In the genomic region with DNA sequence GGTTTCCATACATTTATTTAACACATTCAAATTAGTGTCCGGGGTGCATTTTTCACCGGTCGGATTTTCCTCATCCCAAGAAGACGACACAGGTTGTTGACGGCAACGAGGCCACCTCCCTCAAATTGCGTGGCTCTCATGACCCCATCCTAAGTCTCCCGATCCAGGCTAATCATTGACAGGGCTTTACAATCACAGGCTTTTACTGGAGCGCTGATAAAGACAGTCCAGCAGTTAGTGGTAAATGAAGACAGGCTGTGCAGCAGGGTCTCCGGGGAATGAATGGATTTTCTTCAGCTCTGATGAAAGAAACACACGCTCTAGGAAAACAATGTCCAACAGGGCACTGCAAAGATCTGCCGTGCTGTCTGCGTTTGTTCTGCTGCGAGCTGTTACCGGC, we compare ENCODE assay signal across 9 mouse cellular contexts. TPM values are rescaled to one million over a fixed set of nuclear protein-coding genes. Genes with fewer than 3 reads are reported as not detected.
A peak's percentile ranks its signal among the peaks of the same experiment; 100 is the strongest.
DNase-seq lines count a peak whose midpoint lies in the region; ATAC-seq and TF ChIP-seq lines count a peak whose summit lies in the region.
"Had no signal": no experiment of that assay in that cellular context is flagged by ENCODE, and none has a peak within 500 bp of the region (broad histone marks: within the 10 kb centered on the region; RNA-seq: fewer than 3 reads in every experiment).

A gene (plus strand): TSS at position 147 of the 400 bp plus-strand sequence.

- 54% methylated on average over 15 of the region's 15 CpGs for WGBS in kidney, postnatal 0 days
- 25% methylated on average over 15 of the region's 15 CpGs for WGBS in embryonic facial prominence, embryonic 14.5 days
- WGBS in intestine, embryonic 15.5 days, result 50% methylated on average over 15 of the region's 15 CpGs
- WGBS in neural tube, embryonic 13.5 days, result 18% methylated on average over 15 of the region's 15 CpGs

- TF ChIP-seq CTCF in kidney, postnatal 0 days (IDR thresholded peaks at IDR 0.05; ENCODE audit: low read depth), result no peak

- no peaks in the 10 kb centered on the region for H3K36me3 ChIP-seq in kidney, postnatal 0 days (ENCODE audit: insufficient read depth, low read length)
- no peaks in the 10 kb centered on the region for H3K36me3 ChIP-seq in embryonic facial prominence, embryonic 14.5 days (ENCODE audit: control insufficient read depth, insufficient read depth, low read length)
- H3K36me3 ChIP-seq in intestine, embryonic 15.5 days, result no peaks in the 10 kb centered on the region
- no peaks in the 10 kb centered on the region for H3K36me3 ChIP-seq in neural tube, embryonic 13.5 days

- H3K27me3 ChIP-seq in kidney, postnatal 0 days (ENCODE audit: insufficient read depth, low read length), result no peaks in the 10 kb centered on the region
- H3K27me3 ChIP-seq in embryonic facial prominence, embryonic 14.5 days (replicated peaks; ENCODE audit: control insufficient read depth, insufficient read depth, low read length), result no peaks in the 10 kb centered on the region
- no peaks in the 10 kb centered on the region for H3K27me3 ChIP-seq in intestine, embryonic 15.5 days (replicated peaks)
- H3K27me3 ChIP-seq in neural tube, embryonic 13.5 days, result peaks cover 5% of the 10 kb centered on the region

- peak within 1 kb of the TSS; percentile 13; the same call in 1 of the 2 replicates for H3K4me2 ChIP-seq in kidney, postnatal 0 days (ENCODE audit: low read length)
- peak within 1 kb of the TSS; percentile 50 for H3K4me2 ChIP-seq in embryonic facial prominence, embryonic 14.5 days (ENCODE audit: low read depth, low read length)
- peak within 1 kb of the TSS; percentile 56 for H3K4me2 ChIP-seq in intestine, embryonic 15.5 days (replicated peaks)
- peak within 1 kb of the TSS; percentile 46 for H3K4me2 ChIP-seq in neural tube, embryonic 13.5 days

- no peak within 1 kb of the TSS for H3K4me3 ChIP-seq in kidney, postnatal 0 days (replicated peaks; ENCODE audit: low read depth, low read length)
- H3K4me3 ChIP-seq in embryonic facial prominence, embryonic 14.5 days (ENCODE audit: low read depth, low read length), result peak within 1 kb of the TSS; percentile 25
- peak within 1 kb of the TSS; percentile 32 for H3K4me3 ChIP-seq in intestine, embryonic 15.5 days (replicated peaks)
- H3K4me3 ChIP-seq in neural tube, embryonic 13.5 days, result peak within 1 kb of the TSS; percentile 15

- DNase-seq in kidney, postnatal 0 days (ENCODE audit: low spot score), result no peak
- no peak for DNase-seq in kidney, postnatal 10 days
- peak; percentile 12 for DNase-seq in embryonic facial prominence, embryonic 14.5 days (ENCODE audit: low spot score)
- DNase-seq in urinary bladder, postnatal 14 days (ENCODE audit: low spot score), result no peak
- no peak for DNase-seq in frontal cortex, postnatal 25 days (ENCODE audit: low spot score in 2 of 2)
- DNase-seq: gastrocnemius, postnatal 10 days; right cerebral cortex, adult 18-20 months had no signal

- no peaks in the 10 kb centered on the region; the same call in 1 of the 2 replicates for H3K4me1 ChIP-seq in kidney, postnatal 0 days (replicated peaks; ENCODE audit: insufficient read depth, low read length)
- H3K4me1 ChIP-seq in embryonic facial prominence, embryonic 14.5 days (ENCODE audit: control insufficient read depth, insufficient read depth, low read length), result no peaks in the 10 kb centered on the region
- H3K4me1 ChIP-seq in intestine, embryonic 15.5 days (replicated peaks), result no peaks in the 10 kb centered on the region
- H3K4me1 ChIP-seq in neural tube, embryonic 13.5 days (replicated peaks), result peaks cover 9% of the 10 kb centered on the region

- no peak within 1 kb of the TSS for H3K9ac ChIP-seq in kidney, postnatal 0 days (ENCODE audit: low read depth, low read length)
- H3K9ac ChIP-seq in embryonic facial prominence, embryonic 14.5 days (ENCODE audit: low read depth, low read length), result peak within 1 kb of the TSS; percentile 47
- H3K9ac ChIP-seq in intestine, embryonic 15.5 days, result peak within 1 kb of the TSS; percentile 15; the same call in 1 of the 2 replicates
- peak within 1 kb of the TSS; percentile 23 for H3K9ac ChIP-seq in neural tube, embryonic 13.5 days

- no peaks in the 10 kb centered on the region for H3K9me3 ChIP-seq in kidney, postnatal 0 days (replicated peaks; ENCODE audit: low read length)
- no peaks in the 10 kb centered on the region for H3K9me3 ChIP-seq in embryonic facial prominence, embryonic 14.5 days (ENCODE audit: control insufficient read depth, low read length)
- H3K9me3 ChIP-seq in intestine, embryonic 15.5 days, result no peaks in the 10 kb centered on the region
- no peaks in the 10 kb centered on the region for H3K9me3 ChIP-seq in neural tube, embryonic 13.5 days

- ATAC-seq in kidney, postnatal 0 days (replicated peaks; ENCODE audit: low FRiP score, low read depth), result no peak
- ATAC-seq in embryonic facial prominence, embryonic 14.5 days (ENCODE audit: low read depth), result no peak
- peak; percentile 88 for ATAC-seq in intestine, embryonic 15.5 days
- no peak for ATAC-seq in neural tube, embryonic 13.5 days (ENCODE audit: low read depth)

- H3K27ac ChIP-seq in kidney, postnatal 0 days, result no peak within 1 kb of the TSS
- no peak within 1 kb of the TSS for H3K27ac ChIP-seq in embryonic facial prominence, embryonic 14.5 days (replicated peaks; ENCODE audit: low read depth, low read length)
- H3K27ac ChIP-seq in intestine, embryonic 15.5 days, result no peak within 1 kb of the TSS
- H3K27ac ChIP-seq in neural tube, embryonic 13.5 days (replicated peaks), result no peak within 1 kb of the TSS

RNA-seq across cellular contexts. Expression of the gene that starts here (rescaled TPM):
- polyA plus RNA-seq in kidney, postnatal 0 days (2015; fragmentation: Nextera tagmentation; extraction: Ambion mirVana), result 0.05 and 0.12 TPM in 2 replicates
- polyA plus RNA-seq in embryonic facial prominence, embryonic 14.5 days (2014; fragmentation: Nextera tagmentation; extraction: Ambion mirVana), result 0.30 and 0.65 TPM in 2 replicates
- 1.7 and 2.6 TPM in 2 replicates for polyA plus RNA-seq in intestine, embryonic 15.5 days (2015; fragmentation: Nextera tagmentation; extraction: Ambion mirVana)
- polyA plus RNA-seq in neural tube, embryonic 13.5 days (2015; fragmentation: Nextera tagmentation; extraction: Ambion mirVana), result 0.13 and 0.18 TPM in 2 replicates

Comparison
In these comparisons a context has a peak if more than half of its experiments do, and no peak if none do; other contexts are left out.
1. Peak in DNase-seq, H3K4me3 ChIP-seq, H3K9ac ChIP-seq and H3K4me2 ChIP-seq in embryonic facial prominence, embryonic 14.5 days; RNA of the gene not detected or under 1 TPM.